Mouse (Mus musculus) ES-E14 (cell line): ENCODE measurements around the gene Pla2g6.

Experiments used
- HCFC1 ChIP-seq: IDR thresholded peaks from 2 replicates; pipeline ENCODE4 v1.6.1; 2012; ENCODE audit warnings: low read length, inconsistent platforms, borderline replicate concordance; ENCODE audit not compliant: insufficient read depth
- MAFK ChIP-seq: IDR thresholded peaks from 2 replicates; pipeline ENCODE4 v1.6.1; 2014; ENCODE audit warnings: mild to moderate bottlenecking, low read depth, low read length, inconsistent platforms; ENCODE audit not compliant: insufficient read depth
- ZC3H11A ChIP-seq: IDR thresholded peaks from 2 replicates; pipeline ENCODE4 v1.6.1; 2012; ENCODE audit warnings: low read depth, mild to moderate bottlenecking, inconsistent platforms, low read length, borderline replicate concordance
- ZNF384 ChIP-seq: IDR thresholded peaks from 2 replicates; pipeline ENCODE4 v1.6.1; 2012; ENCODE audit warnings: low read depth, low read length, inconsistent platforms

GRCm38 (mm10) chr15:79328939-79329275, 717 bp upstream of the Pla2g6 start:
- TF ChIP-seq ZNF384 (no peak), HCFC1 (no peak), ZC3H11A (no peak), MAFK (no peak)
